Mouse (Mus musculus): Measurements from ENCODE around the gene Tec. TPM values are rescaled to one million over a fixed set of nuclear protein-coding genes. Genes with fewer than 3 reads are reported as not detected.

The Tec gene
- polyA plus RNA-seq, 1 experiment from 2014 or later, result 8.8 TPM

GRCm38 (mm10) chr5:72763025-72763424 is 105.3 kb downstream of the Tec start:
- no peak for ATAC-seq (ENCODE audit: low FRiP score)
- WGBS, result 66% methylated on average over 3 of the region's 3 CpGs
- Histone ChIP-seq H3K9ac (replicated peaks) (no peak overlapping the region), H3K36me3 (no peaks in the 10 kb centered on the region), H3K9me3 (replicated peaks) (no peaks in the 10 kb centered on the region), H3K4me1 (no peaks in the 10 kb centered on the region), H3K27ac (replicated peaks) (no peak overlapping the region), H3K4me2 (no peak overlapping the region), H3K4me3 (replicated peaks) (no peak overlapping the region), H3K27me3 (replicated peaks) (no peaks in the 10 kb centered on the region)

- WGBS, result 33% methylated on average over 5 of the region's 5 CpGs
- Histone ChIP-seq H3K4me3 (replicated peaks) (no peak overlapping the region), H3K4me1 (no peaks in the 10 kb centered on the region), H3K9me3 (replicated peaks) (no peaks in the 10 kb centered on the region), H3K4me2 (no peak overlapping the region), H3K27me3 (replicated peaks) (no peaks in the 10 kb centered on the region), H3K9ac (replicated peaks) (no peak overlapping the region), H3K36me3 (no peaks in the 10 kb centered on the region), H3K27ac (replicated peaks) (no peak overlapping the region)
- no peak for ATAC-seq (ENCODE audit: low FRiP score)
Observed at GRCm38 (mm10) chr5:72761758-72762157, 106.5 kb downstream of the Tec start.

GRCm38 (mm10) chr5:72761237-72761636 is 107.0 kb downstream of the Tec start:
- Histone ChIP-seq H3K4me2 (no peak overlapping the region), H3K4me3 (replicated peaks) (no peak overlapping the region), H3K9ac (replicated peaks) (no peak overlapping the region), H3K4me1 (no peaks in the 10 kb centered on the region), H3K27ac (replicated peaks) (no peak overlapping the region), H3K9me3 (replicated peaks) (no peaks in the 10 kb centered on the region), H3K36me3 (no peaks in the 10 kb centered on the region), H3K27me3 (replicated peaks) (no peaks in the 10 kb centered on the region)
- 79% methylated on average over 5 of the region's 5 CpGs for WGBS
- no peak for ATAC-seq (ENCODE audit: low FRiP score)

- Histone ChIP-seq H3K9me3 (replicated peaks) (no peaks in the 10 kb centered on the region), H3K27me3 (replicated peaks) (no peaks in the 10 kb centered on the region), H3K4me3 (replicated peaks) (no peak overlapping the region), H3K4me2 (no peak overlapping the region), H3K4me1 (no peaks in the 10 kb centered on the region), H3K27ac (replicated peaks) (no peak overlapping the region), H3K36me3 (no peaks in the 10 kb centered on the region), H3K9ac (replicated peaks) (no peak overlapping the region)
- 0 out of 2 replicates have a peak, but pooled peaks have one; percentile 67 for ATAC-seq (ENCODE audit: low FRiP score)
- WGBS, result 77% methylated on average over 13 of the region's 13 CpGs
Observed at GRCm38 (mm10) chr5:72758925-72759924, 109.1 kb downstream of the Tec start.

GRCm38 (mm10) chr5:72757155-72757773 is 111.0 kb downstream of the Tec start:
- no peak overlapping the region for H3K4me2 ChIP-seq
- no peaks in the 10 kb centered on the region for H3K36me3 ChIP-seq
- no peak overlapping the region for H3K9ac ChIP-seq (replicated peaks)
- peak; percentile 68 for ATAC-seq (ENCODE audit: low FRiP score)
- no peak overlapping the region for H3K4me3 ChIP-seq (replicated peaks)
- 70% methylated on average over 18 of the region's 18 CpGs for WGBS
- no peaks in the 10 kb centered on the region for H3K9me3 ChIP-seq (replicated peaks)
- no peak overlapping the region for H3K27ac ChIP-seq (replicated peaks)
- no peaks in the 10 kb centered on the region for H3K4me1 ChIP-seq
- no peaks in the 10 kb centered on the region for H3K27me3 ChIP-seq (replicated peaks)

GRCm38 (mm10) chr5:72755941-72756340 is 112.3 kb downstream of the Tec start:
- H3K9ac ChIP-seq (replicated peaks), result no peak overlapping the region
- H3K9me3 ChIP-seq (replicated peaks), result no peaks in the 10 kb centered on the region

GRCm38 (mm10) chr5:72755035-72755434 is 113.2 kb downstream of the Tec start:
- Histone ChIP-seq H3K4me1 (0 out of 2 replicates have a peak, but pooled peaks cover 4% of the 10 kb centered on the region), H3K9me3 (replicated peaks) (no peaks in the 10 kb centered on the region), H3K36me3 (no peaks in the 10 kb centered on the region), H3K4me2 (no peak overlapping the region), H3K9ac (replicated peaks) (no peak overlapping the region), H3K4me3 (replicated peaks) (no peak overlapping the region), H3K27me3 (replicated peaks) (no peaks in the 10 kb centered on the region), H3K27ac (replicated peaks) (no peak overlapping the region)
- WGBS, result 94% methylated on average over 2 of the region's 2 CpGs
- no peak for ATAC-seq (ENCODE audit: low FRiP score)

More at GRCm38 (mm10) chr5:72755941-72756340, 112.3 kb downstream of the Tec start:
- Histone ChIP-seq H3K4me1 (no peaks in the 10 kb centered on the region), H3K4me2 (no peak overlapping the region), H3K27ac (replicated peaks) (no peak overlapping the region), H3K36me3 (no peaks in the 10 kb centered on the region), H3K27me3 (replicated peaks) (no peaks in the 10 kb centered on the region), H3K4me3 (replicated peaks) (no peak overlapping the region)
- 89% methylated on average over 8 of the region's 8 CpGs for WGBS
- no peak for ATAC-seq (ENCODE audit: low FRiP score)

GRCm38 (mm10) chr5:72752585-72752984 is 115.7 kb downstream of the Tec start, which contains the start of gene Txk:
TSS of gene Txk (minus strand) at chr5:72752777.
- no peaks in the 10 kb centered on the region for H3K27me3 ChIP-seq (replicated peaks)
- no peak for ATAC-seq (ENCODE audit: low FRiP score)
- 0 out of 2 replicates have a peak, but pooled peaks cover 4% of the 10 kb centered on the region for H3K4me1 ChIP-seq
- H3K4me2 ChIP-seq, result no peak within 1 kb of the TSS
- H3K4me3 ChIP-seq (replicated peaks), result no peak within 1 kb of the TSS
- no peak within 1 kb of the TSS for H3K9ac ChIP-seq (replicated peaks)
- H3K27ac ChIP-seq (replicated peaks), result peak within 1 kb of the TSS; percentile 43; the same call in 1 of the 2 replicates
- no peaks in the 10 kb centered on the region for H3K9me3 ChIP-seq (replicated peaks)
- 89% methylated on average over 5 of the region's 5 CpGs for WGBS
- H3K36me3 ChIP-seq, result no peaks in the 10 kb centered on the region

- no peak overlapping the region for H3K4me3 ChIP-seq (replicated peaks)
- H3K9ac ChIP-seq (replicated peaks), result no peak overlapping the region
- H3K36me3 ChIP-seq, result no peaks in the 10 kb centered on the region
- peak overlapping the region; percentile 43; the same call in 1 of the 2 replicates for H3K27ac ChIP-seq (replicated peaks)
- no peaks in the 10 kb centered on the region for H3K9me3 ChIP-seq (replicated peaks)
- H3K27me3 ChIP-seq (replicated peaks), result no peaks in the 10 kb centered on the region
- 49% methylated on average over 7 of the region's 7 CpGs for WGBS
- ATAC-seq (ENCODE audit: low FRiP score), result peak; percentile 78
- no peak overlapping the region for H3K4me2 ChIP-seq
- H3K4me1 ChIP-seq, result 0 out of 2 replicates have a peak, but pooled peaks cover 4% of the 10 kb centered on the region
Observed at GRCm38 (mm10) chr5:72751056-72751758, 117.1 kb downstream of the Tec start.

- no peak overlapping the region for H3K4me3 ChIP-seq (replicated peaks)
- no peaks in the 10 kb centered on the region for H3K9me3 ChIP-seq (replicated peaks)
- 0 out of 2 replicates have a peak, but pooled peaks cover 4% of the 10 kb centered on the region for H3K4me1 ChIP-seq
- H3K27ac ChIP-seq (replicated peaks), result peak overlapping the region; percentile 34; the same call in 1 of the 2 replicates
- H3K36me3 ChIP-seq, result no peaks in the 10 kb centered on the region
- H3K4me2 ChIP-seq, result no peak overlapping the region
- 74% methylated on average over 5 of the region's 5 CpGs for WGBS
- ATAC-seq (ENCODE audit: low FRiP score), result no peak
- no peak overlapping the region for H3K9ac ChIP-seq (replicated peaks)
- no peaks in the 10 kb centered on the region for H3K27me3 ChIP-seq (replicated peaks)
Observed at GRCm38 (mm10) chr5:72750226-72750625, 118.1 kb downstream of the Tec start.

GRCm38 (mm10) chr5:72748659-72749265 is 119.5 kb downstream of the Tec start:
- no peaks in the 10 kb centered on the region for H3K9me3 ChIP-seq (replicated peaks)
- H3K36me3 ChIP-seq, result no peaks in the 10 kb centered on the region
- 0 out of 2 replicates have a peak, but pooled peaks cover 4% of the 10 kb centered on the region for H3K4me1 ChIP-seq
- no peak overlapping the region for H3K4me2 ChIP-seq
- no peak overlapping the region for H3K27ac ChIP-seq (replicated peaks)
- H3K27me3 ChIP-seq (replicated peaks), result no peaks in the 10 kb centered on the region
- no peak overlapping the region for H3K4me3 ChIP-seq (replicated peaks)
- no peak for ATAC-seq (ENCODE audit: low FRiP score)
- 89% methylated on average over 7 of the region's 7 CpGs for WGBS
- H3K9ac ChIP-seq (replicated peaks), result no peak overlapping the region
